Mouse (Mus musculus) liver, embryonic 14.5 days (tissue): ENCODE measurements around the gene Alx3. TPM values are rescaled to one million over a fixed set of nuclear protein-coding genes. Genes with fewer than 3 reads are reported as not detected.
A peak's percentile ranks its signal among the peaks of the same experiment; 100 is the strongest.

Source experiments
- ATAC-seq: fragments of 200-750 bp; cut with Nextera tagmentation; 2 replicates; pipeline ENCODE4 v1.8.0; 2017; ENCODE audit warnings: moderate number of reproducible peaks, mild to moderate bottlenecking, moderate library complexity; ENCODE audit not compliant: insufficient read depth
- DNase-seq, 3 experiments: peaks; one replicate each; pipeline ENCODE4 v3.0.0-alpha.2; 2012 to 2013; ENCODE audit warnings: low read depth in 3 of 3, low spot score in 3 of 3
- H3K27ac ChIP-seq: fragments of 300-500 bp; sonication (generic); 2 replicates; pipeline ENCODE4 v1.5.1; 2014; ENCODE audit warnings: moderate library complexity, mild to moderate bottlenecking, control low read depth, inconsistent platforms
- H3K27me3 ChIP-seq: fragments of 300-500 bp; sonication (generic); 2 replicates; pipeline ENCODE4 v1.6.1; 2014; ENCODE audit warnings: mild to moderate bottlenecking, low read length, moderate library complexity; ENCODE audit not compliant: control insufficient read depth, insufficient read depth
- H3K36me3 ChIP-seq: fragments of 300-500 bp; sonication (generic); replicated peaks from 2 replicates; pipeline ENCODE4 v1.6.1; 2014; ENCODE audit warnings: low read depth; ENCODE audit not compliant: control insufficient read depth, insufficient read depth
- H3K4me1 ChIP-seq, 2 experiments: fragments of 200-500 bp in 1 of 2; fragments of 300-500 bp in 1 of 2; sonication (generic) in 1 of 2; replicated peaks; 2 replicates each; pipeline ENCODE4 v1.6.1; 2012 to 2014; ENCODE audit warnings: antibody characterized with exemption in 1 of 2, inconsistent platforms in 1 of 2, low read length in 1 of 2; ENCODE audit not compliant: control insufficient read depth in 2 of 2, insufficient read depth in 2 of 2
- H3K4me2 ChIP-seq: fragments of 300-500 bp; sonication (generic); 2 replicates; pipeline ENCODE4 v1.6.1; 2014; ENCODE audit warnings: low read depth, mild to moderate bottlenecking, control low read depth, moderate library complexity
- H3K4me3 ChIP-seq, 2 experiments: fragments of 200-500 bp in 1 of 2; fragments of 300-500 bp in 1 of 2; sonication (generic) in 1 of 2; 2 replicates each; pipeline ENCODE4 v1.5.1; 2012 to 2014; ENCODE audit warnings: low read depth in 2 of 2, low read length in 2 of 2, mild to moderate bottlenecking in 2 of 2, control low read depth in 1 of 2, inconsistent platforms in 1 of 2, moderate library complexity in 1 of 2; ENCODE audit not compliant: insufficient read depth in 1 of 2
- H3K9ac ChIP-seq: fragments of 300-500 bp; sonication (generic); replicated peaks from 2 replicates; pipeline ENCODE4 v1.6.1; 2014; ENCODE audit warnings: mild to moderate bottlenecking, control low read depth, moderate library complexity
- H3K9me3 ChIP-seq: fragments of 300-500 bp; sonication (generic); 2 replicates; pipeline ENCODE4 v1.6.1; 2016; ENCODE audit warnings: low read length, mixed read lengths; ENCODE audit not compliant: control insufficient read depth
- CTCF ChIP-seq: IDR thresholded peaks from 2 replicates; pipeline ENCODE4 v1.5.1; 2016; ENCODE audit warnings: antibody characterized with exemption, low read depth, control low read depth
- EP300 ChIP-seq: IDR thresholded peaks from 2 replicates; pipeline ENCODE4 v1.6.1; 2016; ENCODE audit warnings: antibody characterized with exemption, low read depth
- WGBS: fragments of 180-500 bp; shearing (Covaris S2); extraction: QIAGEN DNeasy Blood & Tissue Kit; methylation state at CpG from one replicate; pipeline ENCODE4 v1.1.7; 2014; ENCODE audit not compliant: insufficient replicate concordance; 5-methylcytosine and 5-hydroxymethylcytosine counted together
- polyA plus RNA-seq, 2 experiments: library from polyadenylated mRNA; depleted of rRNA in 1 of 2; stranded (reverse) in 1 of 2; unstranded in 1 of 2; fragments of >200 nt; fragmentation: Nextera tagmentation in 1 of 2; extraction: Ambion mirVana in 1 of 2; gene quantifications; 2 replicates each; pipeline versions ENCODE4 v1.2.1 to v1.2.3; 2012 to 2014

The Alx3 gene
- polyA plus RNA-seq, 2 experiments, result not detected

GRCm38 (mm10) chr3:107609376-107609775, 14.5 kb downstream of the Alx3 start:
- Histone ChIP-seq H3K36me3 (no peaks in the 10 kb centered on the region; the same call in 1 of the 2 replicates), H3K9ac (no peak overlapping the region), H3K27me3 (no peaks in the 10 kb centered on the region), H3K4me1 (peaks cover 4 to 14% of the 10 kb centered on the region in 2 experiments), H3K4me2 (no peak overlapping the region), H3K27ac (no peak overlapping the region), H3K4me3 (no peak overlapping the region), H3K9me3 (no peaks in the 10 kb centered on the region)
- 39% methylated on average over 3 of the region's 3 CpGs for WGBS
- DNase-seq (no peak), ATAC-seq (no peak)
- no peak for TF ChIP-seq EP300
- no peak for TF ChIP-seq CTCF

GRCm38 (mm10) chr3:107611394-107611793, 16.6 kb downstream of the Alx3 start:
- ATAC-seq, result no peak
- H3K9ac ChIP-seq, result no peak overlapping the region
- peaks cover 11% of the 10 kb centered on the region for H3K36me3 ChIP-seq
- H3K4me3 ChIP-seq, result no peak overlapping the region
- H3K4me2 ChIP-seq, result no peak overlapping the region
- no peak overlapping the region for H3K27ac ChIP-seq
- no peaks in the 10 kb centered on the region for H3K27me3 ChIP-seq
- TF ChIP-seq CTCF, result no peak
- TF ChIP-seq EP300, result no peak
- WGBS, result 70% methylated on average over 4 of the region's 4 CpGs
- H3K4me1 ChIP-seq, result peaks cover 4 to 14% of the 10 kb centered on the region in 2 experiments
- no peaks in the 10 kb centered on the region for H3K9me3 ChIP-seq
- no peak for DNase-seq

GRCm38 (mm10) chr3:107612902-107613525, 18.2 kb downstream of the Alx3 start:
- DNase-seq, result peak in 1 of 3 experiments; percentile 22
- peak; percentile 95 for TF ChIP-seq CTCF
- no peak for TF ChIP-seq EP300
- H3K4me2 ChIP-seq, result no peak overlapping the region
- H3K27me3 ChIP-seq, result no peaks in the 10 kb centered on the region
- H3K9me3 ChIP-seq, result no peaks in the 10 kb centered on the region
- H3K4me1 ChIP-seq, result peaks cover 4 to 14% of the 10 kb centered on the region in 2 experiments
- no peak overlapping the region for H3K9ac ChIP-seq
- H3K4me3 ChIP-seq, result no peak overlapping the region
- no peak overlapping the region for H3K27ac ChIP-seq
- peaks cover 11% of the 10 kb centered on the region for H3K36me3 ChIP-seq
- ATAC-seq, result no peak
- WGBS, result 76% methylated on average over 11 of the region's 11 CpGs

- ATAC-seq, result no peak
- H3K4me1 ChIP-seq, result no peaks in the 10 kb centered on the region
- TF ChIP-seq EP300, result no peak
- TF ChIP-seq CTCF, result no peak
- no peak for DNase-seq
- no peak overlapping the region for H3K4me2 ChIP-seq
- no peak overlapping the region for H3K4me3 ChIP-seq
- H3K36me3 ChIP-seq, result peaks cover 19% of the 10 kb centered on the region
- no peaks in the 10 kb centered on the region for H3K9me3 ChIP-seq
- no peak overlapping the region for H3K9ac ChIP-seq
- H3K27me3 ChIP-seq, result no peaks in the 10 kb centered on the region
- H3K27ac ChIP-seq, result no peak overlapping the region
- 83% methylated on average over 3 of the region's 3 CpGs for WGBS
Observed at GRCm38 (mm10) chr3:107617800-107618199, 23.0 kb downstream of the Alx3 start.

- TF ChIP-seq EP300, result no peak
- TF ChIP-seq CTCF, result no peak
- no peak overlapping the region for H3K9ac ChIP-seq
- H3K27ac ChIP-seq, result no peak overlapping the region
- no peak for ATAC-seq
- H3K4me2 ChIP-seq, result no peak overlapping the region
- H3K9me3 ChIP-seq, result no peaks in the 10 kb centered on the region
- H3K27me3 ChIP-seq, result no peaks in the 10 kb centered on the region
- DNase-seq, result no peak
- WGBS, result 77% methylated on average over 6 of the region's 6 CpGs
- no peaks in the 10 kb centered on the region for H3K4me1 ChIP-seq
- peaks cover 16% of the 10 kb centered on the region for H3K36me3 ChIP-seq
- H3K4me3 ChIP-seq, result no peak overlapping the region
Observed at GRCm38 (mm10) chr3:107619911-107620310, 25.1 kb downstream of the Alx3 start.
